Mouse (Mus musculus) forebrain, postnatal 0 days (tissue): Measurements from ENCODE around the gene Dmwd. TPM values are rescaled to one million over a fixed set of nuclear protein-coding genes. Genes with fewer than 3 reads are reported as not detected.

Experiments used
- ATAC-seq: fragments of 200-750 bp; cut with Nextera tagmentation; 2 replicates; pipeline ENCODE4 v1.8.0; 2017; ENCODE audit warnings: mild to moderate bottlenecking, moderate library complexity
- DNase-seq: peaks from one replicate; pipeline ENCODE4 v3.0.0-alpha.2; 2015
- H3K27ac ChIP-seq: fragments of 300-500 bp; sonication (generic); 2 replicates; pipeline ENCODE4 v1.5.1; 2014; ENCODE audit warnings: low read depth, mild to moderate bottlenecking, antibody characterized with exemption, low read length, moderate library complexity, mixed read lengths
- H3K27me3 ChIP-seq: fragments of 300-500 bp; sonication (generic); 2 replicates; pipeline ENCODE4 v1.6.1; 2014; ENCODE audit warnings: mild to moderate bottlenecking, low read length, mixed read lengths; ENCODE audit not compliant: insufficient read depth
- H3K36me3 ChIP-seq: fragments of 300-500 bp; sonication (generic); 2 replicates; pipeline ENCODE4 v1.6.1; 2014; ENCODE audit warnings: mild to moderate bottlenecking, moderate library complexity; ENCODE audit not compliant: insufficient read depth
- H3K4me1 ChIP-seq: fragments of 300-500 bp; sonication (generic); 2 replicates; pipeline ENCODE4 v1.6.1; 2014; ENCODE audit warnings: antibody characterized with exemption; ENCODE audit not compliant: insufficient read depth
- H3K4me2 ChIP-seq: fragments of 300-500 bp; sonication (generic); 2 replicates; pipeline ENCODE4 v1.6.1; 2014; ENCODE audit warnings: low read depth, mild to moderate bottlenecking, moderate library complexity
- H3K4me3 ChIP-seq: fragments of 300-500 bp; sonication (generic); 2 replicates; pipeline ENCODE4 v1.5.1; 2014; ENCODE audit warnings: low read depth, low read length, mixed read lengths
- H3K9ac ChIP-seq: fragments of 300-500 bp; sonication (generic); 2 replicates; pipeline ENCODE4 v1.6.1; 2014; ENCODE audit warnings: mild to moderate bottlenecking
- H3K9me3 ChIP-seq: fragments of 300-500 bp; sonication (generic); 2 replicates; pipeline ENCODE4 v1.6.1; 2016; ENCODE audit warnings: low read length
- CTCF ChIP-seq: sonication (generic); IDR thresholded peaks from 2 replicates; pipeline ENCODE4 v1.5.1; 2016; ENCODE audit warnings: antibody characterized with exemption, control low read depth, low read depth
- WGBS: fragments of 180-500 bp; shearing (Covaris S2); extraction: QIAGEN DNeasy Blood & Tissue Kit; methylation state at CpG from one replicate; pipeline ENCODE4 v1.1.7; 2014; 5-methylcytosine and 5-hydroxymethylcytosine counted together
- polyA plus RNA-seq: library from polyadenylated mRNA; unstranded; fragments of >200 nt; fragmentation: Nextera tagmentation; extraction: Ambion mirVana; gene quantifications from 2 replicates; pipeline ENCODE4 v1.2.1, GENCODE M21; 2015
- total RNA-seq: library from RNA; depleted of rRNA; stranded (reverse); fragments of >200 nt; gene quantifications from 2 replicates; pipeline ENCODE4 v1.2.3, GENCODE M21; 2014

Dmwd gene
- total and polyA plus RNA-seq, 2 experiments from 2014 or later: 43.8 to 122 TPM

DNA sequence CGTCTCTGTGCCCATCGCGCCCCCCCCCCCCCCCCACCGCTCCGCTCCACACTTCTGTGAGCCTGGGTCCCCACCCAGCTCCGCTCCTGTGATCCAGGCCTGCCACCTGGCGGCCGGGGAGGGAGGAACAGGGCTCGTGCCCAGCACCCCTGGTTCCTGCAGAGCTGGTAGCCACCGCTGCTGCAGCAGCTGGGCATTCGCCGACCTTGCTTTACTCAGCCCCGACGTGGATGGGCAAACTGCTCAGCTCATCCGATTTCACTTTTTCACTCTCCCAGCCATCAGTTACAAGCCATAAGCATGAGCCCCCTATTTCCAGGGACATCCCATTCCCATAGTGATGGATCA lies 17.1 kb downstream of the Dmwd start:
- TF ChIP-seq CTCF: peak; percentile 78
- no peak overlapping the region for H3K27ac ChIP-seq
- 5% methylated on average over 9 of the region's 15 CpGs for WGBS
- H3K27me3 ChIP-seq: no peaks in the 10 kb centered on the region; the same call in 1 of the 2 replicates
- H3K4me1 ChIP-seq: peaks cover 11% of the 10 kb centered on the region
- no peaks in the 10 kb centered on the region for H3K9me3 ChIP-seq
- ATAC-seq: peak; percentile 63
- 0 out of 2 replicates have a peak overlapping the region, but pooled peaks have one; percentile 10 for H3K9ac ChIP-seq
- peaks cover 29% of the 10 kb centered on the region for H3K36me3 ChIP-seq
- peak; percentile 72 for DNase-seq
- H3K4me3 ChIP-seq: peak overlapping the region; percentile 48
- H3K4me2 ChIP-seq: peak overlapping the region; percentile 98

DNA sequence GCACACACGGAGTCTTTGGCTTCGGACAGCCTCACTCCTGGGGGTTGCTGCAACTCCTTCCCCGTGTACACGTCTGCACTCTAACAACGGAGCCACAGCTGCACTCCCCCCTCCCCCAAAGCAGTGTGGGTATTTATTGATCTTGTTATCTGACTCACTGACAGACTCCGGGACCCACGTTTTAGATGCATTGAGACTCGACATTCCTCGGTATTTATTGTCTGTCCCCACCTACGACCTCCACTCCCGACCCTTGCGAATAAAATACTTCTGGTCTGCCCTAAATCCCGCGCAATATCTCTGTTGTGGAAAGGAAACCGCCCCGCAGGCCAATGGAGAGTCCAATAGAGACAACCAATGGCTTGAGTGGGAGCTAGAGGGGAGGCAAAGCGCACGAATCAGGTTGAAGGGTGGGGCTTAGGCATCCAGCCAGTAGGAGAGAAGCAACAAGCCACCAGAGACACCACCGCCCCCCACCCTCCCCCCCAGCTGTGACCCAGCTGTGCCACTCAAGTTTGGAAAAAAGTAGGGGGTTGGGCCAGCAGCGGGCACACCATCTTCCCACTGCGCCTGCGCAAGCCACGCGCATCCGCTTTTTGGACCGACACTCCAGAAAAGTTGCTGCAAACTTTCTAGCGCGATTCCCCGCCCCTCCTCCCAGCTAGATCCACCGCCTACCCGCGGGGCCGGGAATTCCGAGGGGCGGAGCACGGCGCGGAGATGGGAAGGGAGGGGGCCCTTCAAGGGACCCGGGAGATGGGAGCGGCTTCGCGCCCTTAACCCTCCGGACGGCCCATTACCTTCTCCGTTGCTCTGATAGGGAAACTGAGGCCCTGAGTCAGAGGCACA lies 17.7 kb downstream of the Dmwd start:
- Histone ChIP-seq H3K9me3 (no peaks in the 10 kb centered on the region), H3K36me3 (peaks cover 23% of the 10 kb centered on the region), H3K4me3 (peak overlapping the region; percentile 48), H3K9ac (0 out of 2 replicates have a peak overlapping the region, but pooled peaks have one; percentile 37), H3K27ac (peak overlapping the region; percentile 72), H3K4me2 (peak overlapping the region; percentile 98), H3K4me1 (peaks cover 11% of the 10 kb centered on the region), H3K27me3 (no peaks in the 10 kb centered on the region; the same call in 1 of the 2 replicates)
- ATAC-seq (peak; percentile 83), DNase-seq (peak; percentile 89)
- TF ChIP-seq CTCF: no peak
- 3% methylated on average over 45 of the region's 45 CpGs for WGBS

DNA sequence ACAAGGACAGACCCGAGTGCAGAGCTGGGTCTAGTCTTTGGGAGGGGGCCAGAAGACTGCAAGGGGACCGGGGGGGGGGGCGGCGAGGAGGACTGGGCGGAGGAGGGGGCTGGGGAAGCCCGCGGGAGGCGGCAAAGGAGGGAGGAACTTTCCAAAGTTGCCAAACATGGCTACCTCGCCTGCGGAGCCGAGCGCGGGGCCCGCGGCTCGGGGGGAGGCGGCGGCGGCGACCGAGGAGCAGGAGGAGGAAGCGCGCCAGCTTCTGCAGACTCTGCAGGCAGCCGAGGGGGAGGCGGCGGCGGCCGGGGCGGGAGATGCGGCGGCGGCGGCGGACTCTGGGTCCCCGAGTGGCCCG lies 18.4 kb downstream of the Dmwd start, which contains the start of gene Six5:
Six5 (plus strand) TSS at position 124 of the 355 bp plus-strand sequence.
- Histone ChIP-seq H3K9me3 (no peaks in the 10 kb centered on the region), H3K9ac (peak within 1 kb of the TSS; percentile 37), H3K36me3 (peaks cover 18% of the 10 kb centered on the region), H3K4me3 (peak within 1 kb of the TSS; percentile 48), H3K27me3 (no peaks in the 10 kb centered on the region; the same call in 1 of the 2 replicates), H3K4me2 (peak within 1 kb of the TSS; percentile 98), H3K4me1 (peaks cover 11% of the 10 kb centered on the region), H3K27ac (peak within 1 kb of the TSS; percentile 72)
- DNase-seq (no peak), ATAC-seq (no peak)
- TF ChIP-seq CTCF: no peak
- WGBS: under 1% methylated on average over 27 of the region's 36 CpGs

DNA sequence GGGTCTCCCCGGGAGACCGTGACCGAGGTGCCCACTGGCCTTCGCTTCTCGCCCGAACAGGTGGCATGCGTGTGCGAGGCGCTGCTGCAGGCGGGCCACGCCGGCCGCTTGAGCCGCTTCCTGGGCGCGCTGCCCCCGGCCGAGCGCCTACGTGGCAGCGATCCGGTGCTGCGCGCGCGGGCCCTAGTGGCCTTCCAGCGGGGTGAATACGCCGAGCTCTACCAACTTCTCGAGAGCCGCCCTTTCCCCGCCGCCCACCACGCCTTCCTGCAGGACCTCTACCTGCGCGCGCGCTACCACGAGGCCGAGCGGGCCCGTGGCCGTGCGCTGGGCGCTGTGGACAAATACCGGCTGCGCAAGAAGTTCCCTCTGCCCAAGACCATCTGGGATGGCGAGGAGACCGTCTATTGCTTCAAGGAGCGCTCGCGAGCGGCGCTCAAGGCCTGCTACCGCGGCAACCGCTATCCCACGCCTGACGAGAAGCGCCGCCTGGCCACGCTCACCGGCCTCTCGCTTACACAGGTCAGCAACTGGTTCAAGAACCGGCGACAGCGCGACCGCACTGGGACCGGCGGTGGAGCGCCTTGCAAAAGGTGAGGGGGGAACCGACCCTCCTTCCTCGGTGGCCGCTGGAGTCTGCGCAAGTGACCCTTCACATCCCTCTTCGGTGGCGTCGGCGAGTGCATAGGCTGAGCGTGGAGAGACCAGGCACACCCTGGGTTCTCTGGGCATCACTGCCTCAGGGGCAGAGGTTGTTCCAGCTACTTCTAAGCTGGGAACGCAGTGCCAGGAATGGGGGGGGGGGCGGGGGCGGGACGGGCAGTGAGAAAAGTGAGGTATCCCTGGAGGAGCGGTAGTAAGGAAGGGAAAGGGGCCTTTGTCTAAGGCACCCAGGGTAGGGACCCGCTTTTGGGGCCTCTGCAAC lies 19.1 kb downstream of the Dmwd start:
- peaks cover 11% of the 10 kb centered on the region for H3K4me1 ChIP-seq
- DNase-seq: no peak
- peak overlapping the region; percentile 37 for H3K9ac ChIP-seq
- TF ChIP-seq CTCF: 0 out of 2 replicates have a peak, but pooled peaks have one; percentile 1
- peak overlapping the region; percentile 98 for H3K4me2 ChIP-seq
- H3K27me3 ChIP-seq: no peaks in the 10 kb centered on the region; the same call in 1 of the 2 replicates
- no peak for ATAC-seq
- H3K4me3 ChIP-seq: peak overlapping the region; percentile 48
- H3K9me3 ChIP-seq: no peaks in the 10 kb centered on the region
- H3K27ac ChIP-seq: peak overlapping the region; percentile 72; the same call in 1 of the 2 replicates
- peaks cover 17% of the 10 kb centered on the region for H3K36me3 ChIP-seq
- under 1% methylated on average over 81 of the region's 87 CpGs for WGBS

DNA sequence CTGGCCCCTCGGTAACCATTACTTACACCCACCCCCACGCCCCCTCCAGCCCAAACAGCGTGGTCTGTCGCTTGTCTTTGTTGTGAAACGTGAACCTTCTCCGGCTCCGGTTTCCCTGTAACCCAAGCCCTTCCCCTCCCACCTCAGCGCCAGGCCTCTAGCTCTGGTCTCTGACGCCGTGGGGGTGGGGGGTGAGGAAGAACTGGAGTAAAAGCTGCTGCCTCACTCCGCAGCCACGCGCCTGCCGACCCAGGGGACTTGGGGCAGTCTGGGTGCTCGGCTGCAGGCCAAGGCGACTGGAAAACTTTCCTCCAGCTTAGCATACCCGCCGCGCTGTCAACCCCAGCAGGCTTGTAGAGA lies 19.7 kb downstream of the Dmwd start:
- Histone ChIP-seq H3K4me1 (peaks cover 11% of the 10 kb centered on the region), H3K27ac (no peak overlapping the region), H3K9me3 (no peaks in the 10 kb centered on the region), H3K9ac (peak overlapping the region; percentile 18; the same call in 1 of the 2 replicates), H3K27me3 (no peaks in the 10 kb centered on the region; the same call in 1 of the 2 replicates), H3K4me2 (peak overlapping the region; percentile 98), H3K36me3 (peaks cover 11% of the 10 kb centered on the region), H3K4me3 (peak overlapping the region; percentile 48)
- DNase-seq (no peak), ATAC-seq (no peak)
- no peak for TF ChIP-seq CTCF
- WGBS: 2% methylated on average over 19 of the region's 19 CpGs

DNA sequence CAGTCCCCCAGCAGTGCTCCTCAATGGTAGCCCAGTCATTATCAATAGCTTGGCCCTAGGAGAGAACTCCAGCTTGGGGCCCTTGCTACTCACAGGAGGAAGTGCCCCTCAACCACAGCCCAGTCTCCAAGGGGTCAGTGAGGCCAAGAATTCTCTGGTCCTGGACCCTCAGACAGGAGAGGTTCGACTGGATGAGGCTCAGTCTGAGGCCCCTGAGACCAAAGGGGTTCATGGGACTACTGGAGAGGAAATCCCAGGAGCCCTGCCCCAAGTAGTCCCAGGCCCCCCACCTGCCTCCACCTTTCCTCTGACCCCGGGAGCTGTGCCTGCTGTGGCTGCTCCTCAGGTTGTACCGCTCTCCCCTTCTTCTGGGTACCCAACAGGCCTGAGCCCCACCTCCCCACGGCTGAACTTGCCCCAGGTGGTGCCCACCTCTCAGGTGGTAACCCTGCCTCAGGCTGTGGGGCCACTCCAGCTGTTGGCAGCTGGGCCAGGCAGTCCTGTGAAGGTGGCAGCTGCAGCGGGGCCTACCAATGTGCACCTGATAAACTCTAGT lies 20.5 kb downstream of the Dmwd start:
- Histone ChIP-seq H3K4me1 (peaks cover 11% of the 10 kb centered on the region), H3K9ac (no peak overlapping the region), H3K9me3 (no peaks in the 10 kb centered on the region), H3K27ac (no peak overlapping the region), H3K4me3 (no peak overlapping the region), H3K27me3 (no peaks in the 10 kb centered on the region; the same call in 1 of the 2 replicates), H3K4me2 (0 out of 2 replicates have a peak overlapping the region, but pooled peaks have one; percentile 98), H3K36me3 (peaks cover 7% of the 10 kb centered on the region; the same call in 1 of the 2 replicates)
- 63% methylated on average over 5 of the region's 5 CpGs for WGBS
- DNase-seq (no peak), ATAC-seq (no peak)
- no peak for TF ChIP-seq CTCF
